Mouse (Mus musculus) heart, adult 2 months (tissue): ENCODE measurements around the gene Cfi.

Source experiments
- CTCF ChIP-seq: fragments of 200-600 bp; IDR thresholded peaks from 2 replicates; pipeline ENCODE4 v1.8.1; 2022; ENCODE audit warnings: antibody characterized with exemption, mild to moderate bottlenecking, moderate library complexity
- EP300 ChIP-seq: fragments of 200-500 bp; IDR thresholded peaks from 2 replicates; pipeline ENCODE4 v1.6.1; 2011; ENCODE audit warnings: low read depth, low read length, control low read depth; ENCODE audit not compliant: insufficient read depth
- POLR2A ChIP-seq: fragments of 200-500 bp; IDR thresholded peaks from 2 replicates; pipeline ENCODE4 v1.6.1; 2011; ENCODE audit warnings: mild to moderate bottlenecking, low read depth, low read length, control low read depth; ENCODE audit not compliant: insufficient read depth

GRCm38 (mm10) chr3:129827691-129828090 is 8.0 kb upstream of the Cfi start:
- TF ChIP-seq CTCF (no peak), POLR2A (no peak), EP300 (no peak)
